Mouse (Mus musculus) brown adipose tissue, adult 24 weeks (tissue): ENCODE measurements around the gene Nop53. TPM values are rescaled to one million over a fixed set of nuclear protein-coding genes. Genes with fewer than 3 reads are reported as not detected.

Experiments used
- H3K27ac ChIP-seq: fragments of 200-500 bp; replicated peaks from 2 replicates; pipeline ENCODE4 v1.5.1; 2012; ENCODE audit warnings: low read depth, mild to moderate bottlenecking, low read length
- H3K4me1 ChIP-seq: fragments of 200-500 bp; 2 replicates; pipeline ENCODE4 v1.6.1; 2012; ENCODE audit warnings: low read length, mixed read lengths; ENCODE audit not compliant: control insufficient read depth, insufficient read depth, insufficient read length
- H3K4me3 ChIP-seq: fragments of 200-500 bp; 2 replicates; pipeline ENCODE4 v1.5.1; 2012; ENCODE audit warnings: low read depth, mild to moderate bottlenecking, low read length, moderate library complexity; ENCODE audit not compliant: insufficient read depth
- polyA plus RNA-seq: library from polyadenylated mRNA; stranded (reverse); fragments of >200 nt; gene quantifications from 2 replicates; pipeline ENCODE4 v1.2.4, GENCODE M21; 2012; ENCODE audit not compliant: missing spikeins, insufficient read depth, insufficient read length

The Nop53 gene
- polyA plus RNA-seq, 1 experiment: 98.8 TPM

- H3K27ac ChIP-seq: peak overlapping the region; percentile 99
- H3K4me3 ChIP-seq: peak overlapping the region; percentile 93
These were observed 20.6 kb upstream of the Nop53 start for GRCm38 (mm10) chr7:15966489-15966888.

GRCm38 (mm10) chr7:15963798-15964652, 18.2 kb upstream of the Nop53 start:
- Histone ChIP-seq H3K4me1 (peaks cover 16% of the 10 kb centered on the region), H3K4me3 (peak overlapping the region; percentile 93), H3K27ac (peak overlapping the region; percentile 93)

More at GRCm38 (mm10) chr7:15966489-15966888, 20.6 kb upstream of the Nop53 start:
- peaks cover 3% of the 10 kb centered on the region for H3K4me1 ChIP-seq

GRCm38 (mm10) chr7:15962311-15963288, 16.7 kb upstream of the Nop53 start:
- H3K27ac ChIP-seq: peak overlapping the region; percentile 93
- peak overlapping the region; percentile 93 for H3K4me3 ChIP-seq
- H3K4me1 ChIP-seq: peaks cover 17% of the 10 kb centered on the region

GRCm38 (mm10) chr7:15961798-15962197, 15.9 kb upstream of the Nop53 start:
- Histone ChIP-seq H3K27ac (peak overlapping the region; percentile 66), H3K4me3 (peak overlapping the region; percentile 23), H3K4me1 (peaks cover 23% of the 10 kb centered on the region)

- Histone ChIP-seq H3K4me3 (peak overlapping the region; percentile 23), H3K4me1 (peaks cover 28% of the 10 kb centered on the region), H3K27ac (peak overlapping the region; percentile 66)
These were observed 15.4 kb upstream of the Nop53 start for GRCm38 (mm10) chr7:15961239-15961638.

- Histone ChIP-seq H3K4me1 (peaks cover 32% of the 10 kb centered on the region), H3K27ac (peak overlapping the region; percentile 85), H3K4me3 (peak overlapping the region; percentile 23; the same call in 1 of the 2 replicates)
These were observed 14.8 kb upstream of the Nop53 start for GRCm38 (mm10) chr7:15960691-15961090.

- H3K27ac ChIP-seq: peak overlapping the region; percentile 99
- H3K4me3 ChIP-seq: peak overlapping the region; percentile 44
- peaks cover 25% of the 10 kb centered on the region for H3K4me1 ChIP-seq
These were observed 10.3 kb upstream of the Nop53 start for GRCm38 (mm10) chr7:15956143-15956542.

- Histone ChIP-seq H3K4me3 (peak overlapping the region; percentile 44), H3K27ac (peak overlapping the region; percentile 99), H3K4me1 (peaks cover 23% of the 10 kb centered on the region)
These were observed 9.6 kb upstream of the Nop53 start for GRCm38 (mm10) chr7:15955509-15955908.

- peak overlapping the region; percentile 44; the same call in 1 of the 2 replicates for H3K4me3 ChIP-seq
- H3K27ac ChIP-seq: peak overlapping the region; percentile 99
- peaks cover 24% of the 10 kb centered on the region for H3K4me1 ChIP-seq
These were observed 9.1 kb upstream of the Nop53 start for GRCm38 (mm10) chr7:15954978-15955443.

- peaks cover 27% of the 10 kb centered on the region for H3K4me1 ChIP-seq
- H3K27ac ChIP-seq: peak overlapping the region; percentile 67
- 0 out of 2 replicates have a peak overlapping the region, but pooled peaks have one; percentile 0 for H3K4me3 ChIP-seq
These were observed 8.6 kb upstream of the Nop53 start for GRCm38 (mm10) chr7:15954436-15954835.

- peaks cover 32% of the 10 kb centered on the region for H3K4me1 ChIP-seq
- H3K27ac ChIP-seq: peak overlapping the region; percentile 57
- no peak overlapping the region for H3K4me3 ChIP-seq
These were observed 7.6 kb upstream of the Nop53 start for GRCm38 (mm10) chr7:15953307-15954074.

GRCm38 (mm10) chr7:15952416-15952815, 6.5 kb upstream of the Nop53 start:
- no peak overlapping the region for H3K4me3 ChIP-seq
- peaks cover 33% of the 10 kb centered on the region for H3K4me1 ChIP-seq
- H3K27ac ChIP-seq: 0 out of 2 replicates have a peak overlapping the region, but pooled peaks have one; percentile 30

- Histone ChIP-seq H3K4me3 (no peak overlapping the region), H3K27ac (peak overlapping the region; percentile 89), H3K4me1 (peaks cover 24% of the 10 kb centered on the region)
These were observed 4.1 kb upstream of the Nop53 start for GRCm38 (mm10) chr7:15950008-15950407.

- Histone ChIP-seq H3K27ac (peak overlapping the region; percentile 89), H3K4me1 (peaks cover 26% of the 10 kb centered on the region), H3K4me3 (no peak overlapping the region)
These were observed 3.4 kb upstream of the Nop53 start for GRCm38 (mm10) chr7:15949216-15949790.
